Mouse (Mus musculus) hindbrain, embryonic 15.5 days (tissue): Measurements from ENCODE around the gene Rhox2a. TPM values are rescaled to one million over a fixed set of nuclear protein-coding genes. Genes with fewer than 3 reads are reported as not detected.
"Not testable (repeated sequence)": the region's sequence is repeated elsewhere in the genome, so short reads cannot be mapped to it uniquely, and the experiment has no call there.

Experiments
- ATAC-seq: fragments of 200-750 bp; cut with Nextera tagmentation; 2 replicates; pipeline ENCODE4 v1.8.0; 2017; ENCODE audit warnings: low read depth, moderate number of reproducible peaks, moderate TSS enrichment; ENCODE audit not compliant: low FRiP score
- H3K27ac ChIP-seq: fragments of 300-500 bp; sonication (generic); replicated peaks from 2 replicates; pipeline ENCODE4 v1.5.1; 2015; ENCODE audit warnings: mild to moderate bottlenecking, inconsistent platforms
- H3K27me3 ChIP-seq: fragments of 300-500 bp; sonication (generic); 2 replicates; pipeline ENCODE4 v1.6.1; 2015; ENCODE audit warnings: control low read depth, inconsistent platforms
- H3K36me3 ChIP-seq: fragments of 300-500 bp; sonication (generic); 2 replicates; pipeline ENCODE4 v1.6.1; 2015; ENCODE audit warnings: control low read depth, inconsistent platforms
- H3K4me1 ChIP-seq: fragments of 300-500 bp; sonication (generic); replicated peaks from 2 replicates; pipeline ENCODE4 v1.6.1; 2015; ENCODE audit warnings: control low read depth, inconsistent platforms
- H3K4me2 ChIP-seq: fragments of 300-500 bp; sonication (generic); 2 replicates; pipeline ENCODE4 v1.6.1; 2015; ENCODE audit warnings: moderate library complexity, mild to moderate bottlenecking, inconsistent platforms
- H3K4me3 ChIP-seq: fragments of 300-500 bp; sonication (generic); 2 replicates; pipeline ENCODE4 v1.5.1; 2015; ENCODE audit warnings: mild to moderate bottlenecking, inconsistent platforms
- H3K9ac ChIP-seq: fragments of 300-500 bp; sonication (generic); 2 replicates; pipeline ENCODE4 v1.6.1; 2015; ENCODE audit warnings: inconsistent platforms
- H3K9me3 ChIP-seq: fragments of 300-500 bp; sonication (generic); 2 replicates; pipeline ENCODE4 v1.6.1; 2016; ENCODE audit warnings: control low read depth, inconsistent platforms
- WGBS: fragments of 180-500 bp; shearing (Covaris S2); methylation state at CpG from one replicate; pipeline ENCODE4 v1.1.7; 2015; 5-methylcytosine and 5-hydroxymethylcytosine counted together
- polyA plus RNA-seq: library from polyadenylated mRNA; unstranded; fragments of >200 nt; fragmentation: Nextera tagmentation; extraction: Ambion mirVana; gene quantifications from 2 replicates; pipeline ENCODE4 v1.2.1, GENCODE M21; 2015

Gene Rhox2a
- polyA plus RNA-seq: not detected in 2 replicates

- H3K9me3 ChIP-seq, H3K36me3 ChIP-seq, H3K4me3 ChIP-seq, H3K9ac ChIP-seq, H3K27me3 ChIP-seq, H3K4me2 ChIP-seq, H3K4me1 ChIP-seq, H3K27ac ChIP-seq, ATAC-seq: not testable (repeated sequence)
- WGBS: 100% methylated on average over 2 of the region's 9 CpGs
These were observed at the start of gene Rhox2a for GRCm38 (mm10) chrX:37244676-37245075. Gene Rhox2a (plus strand): TSS chrX:37244976.

- H3K4me2 ChIP-seq: no peak overlapping the region
- H3K27ac ChIP-seq: no peak overlapping the region
- H3K36me3 ChIP-seq: no peaks in the 10 kb centered on the region
- WGBS: 72% methylated on average over 8 of the region's 8 CpGs
- no peak overlapping the region for H3K4me3 ChIP-seq
- no peak overlapping the region for H3K9ac ChIP-seq
- no peaks in the 10 kb centered on the region for H3K27me3 ChIP-seq
- no peaks in the 10 kb centered on the region for H3K9me3 ChIP-seq
- ATAC-seq: no peak
- no peaks in the 10 kb centered on the region for H3K4me1 ChIP-seq
These were observed 46.1 kb upstream of the Rhox2a start for GRCm38 (mm10) chrX:37198676-37199075.

GRCm38 (mm10) chrX:37210941-37211340 lies 33.8 kb upstream of the Rhox2a start, which contains the start of gene Gm9:
Gene Gm9 (minus strand): TSS chrX:37211041.
- no peaks in the 10 kb centered on the region for H3K9me3 ChIP-seq
- H3K4me3 ChIP-seq: no peak within 1 kb of the TSS
- 89% methylated on average over 10 of the region's 10 CpGs for WGBS
- H3K27ac ChIP-seq: no peak within 1 kb of the TSS
- H3K4me2 ChIP-seq: no peak within 1 kb of the TSS
- no peaks in the 10 kb centered on the region for H3K27me3 ChIP-seq
- no peak for ATAC-seq
- no peaks in the 10 kb centered on the region for H3K36me3 ChIP-seq
- no peaks in the 10 kb centered on the region for H3K4me1 ChIP-seq
- no peak within 1 kb of the TSS for H3K9ac ChIP-seq

GRCm38 (mm10) chrX:37222158-37222557 lies 22.6 kb upstream of the Rhox2a start, which contains the start of gene Rhox1:
Gene Rhox1 (minus strand): TSS chrX:37222258.
- ATAC-seq, H3K4me1 ChIP-seq, H3K36me3 ChIP-seq, H3K27ac ChIP-seq, H3K4me3 ChIP-seq, H3K9ac ChIP-seq, H3K27me3 ChIP-seq, H3K4me2 ChIP-seq, H3K9me3 ChIP-seq: not testable (repeated sequence)
- WGBS: 70% methylated on average over 1 of the region's 1 CpGs

- not testable (repeated sequence) for H3K4me3 ChIP-seq, H3K9me3 ChIP-seq, H3K27me3 ChIP-seq, H3K4me2 ChIP-seq, H3K36me3 ChIP-seq, H3K4me1 ChIP-seq, H3K27ac ChIP-seq, ATAC-seq, H3K9ac ChIP-seq
- WGBS: 100% methylated on average over 1 of the region's 3 CpGs
These were observed 4.8 kb downstream of the Rhox2a start, which contains the start of gene Rhox3a for GRCm38 (mm10) chrX:37249619-37250018. Gene Rhox3a (plus strand): TSS chrX:37249919.

- not testable (repeated sequence) for ATAC-seq, H3K27ac ChIP-seq, H3K4me2 ChIP-seq, H3K36me3 ChIP-seq, H3K27me3 ChIP-seq, H3K9ac ChIP-seq, H3K4me1 ChIP-seq, H3K4me3 ChIP-seq, H3K9me3 ChIP-seq
- WGBS: 98% methylated on average over 11 of the region's 19 CpGs
These were observed 20.3 kb downstream of the Rhox2a start, which contains the start of gene Rhox4a for GRCm38 (mm10) chrX:37265038-37265437. Gene Rhox4a (plus strand): TSS chrX:37265338.

Other genes starting within 250 kb of the Rhox2a start
- gene Sowahd, start 196.1 kb upstream of the Rhox2a start, polyA plus RNA-seq: not detected in 2 replicates
- gene Rpl39, start 159.6 kb upstream of the Rhox2a start, polyA plus RNA-seq: 265 and 321 TPM in 2 replicates
- gene Upf3b, start 134.7 kb upstream of the Rhox2a start, polyA plus RNA-seq: 27.2 and 29.7 TPM in 2 replicates
- gene Nkap, start 118.2 kb upstream of the Rhox2a start, polyA plus RNA-seq: 21.5 and 22.6 TPM in 2 replicates
- gene Akap14, start 76.1 kb upstream of the Rhox2a start, polyA plus RNA-seq: 0.14 and 0.22 TPM in 2 replicates
- 730 and 823 TPM in 2 replicates for gene Ndufa1, start 53.8 kb upstream of the Rhox2a start, polyA plus RNA-seq
- 22.8 and 23.3 TPM in 2 replicates for gene Rnf113a1, start 53.7 kb upstream of the Rhox2a start, polyA plus RNA-seq
- gene Gm9, start 33.9 kb upstream of the Rhox2a start, polyA plus RNA-seq: not detected in 2 replicates
- not detected in 2 replicates for gene Rhox1, start 22.7 kb upstream of the Rhox2a start, polyA plus RNA-seq
- gene Rhox3a, start 4.9 kb downstream of the Rhox2a start, polyA plus RNA-seq: not detected in 2 replicates
- not detected in 2 replicates for gene Rhox4a, start 20.4 kb downstream of the Rhox2a start, polyA plus RNA-seq
- gene Rhox3a2, start 135.1 kb downstream of the Rhox2a start, polyA plus RNA-seq: not detected in 2 replicates
- gene Rhox4a2, start 145.9 kb downstream of the Rhox2a start, polyA plus RNA-seq: not detected in 2 replicates
- not detected in 2 replicates for gene Rhox2b, start 167.1 kb downstream of the Rhox2a start, polyA plus RNA-seq
- not detected in 2 replicates for gene Rhox4b, start 187.5 kb downstream of the Rhox2a start, polyA plus RNA-seq
- not detected in 2 replicates for gene Rhox2c, start 208.7 kb downstream of the Rhox2a start, polyA plus RNA-seq
- gene Rhox3c, start 213.6 kb downstream of the Rhox2a start, polyA plus RNA-seq: not detected in 2 replicates
- gene Rhox4c, start 235.4 kb downstream of the Rhox2a start, polyA plus RNA-seq: not detected in 2 replicates
- gene Rhox2d, start 248.5 kb downstream of the Rhox2a start, polyA plus RNA-seq: not detected in 2 replicates